Mouse (Mus musculus) lung, adult 10 weeks (tissue): Measurements from ENCODE around the gene Zfp318. TPM values are rescaled to one million over a fixed set of nuclear protein-coding genes. Genes with fewer than 3 reads are reported as not detected.

ENCODE experiments used
- polyA plus RNA-seq: library from polyadenylated mRNA; stranded (reverse); fragments of 350-450 nt; fragmentation: Illumina TruSeq; extraction: RNeasy Lipid Tissue Mini Kit (QIAGEN cat#74804); gene quantifications from one replicate; pipeline ENCODE4 v1.2.3, GENCODE M21; 2014; ENCODE audit warnings: low read depth, low replicate concordance; ENCODE audit not compliant: insufficient read depth

Zfp318 gene
- 2.9 TPM for polyA plus RNA-seq

DNA sequence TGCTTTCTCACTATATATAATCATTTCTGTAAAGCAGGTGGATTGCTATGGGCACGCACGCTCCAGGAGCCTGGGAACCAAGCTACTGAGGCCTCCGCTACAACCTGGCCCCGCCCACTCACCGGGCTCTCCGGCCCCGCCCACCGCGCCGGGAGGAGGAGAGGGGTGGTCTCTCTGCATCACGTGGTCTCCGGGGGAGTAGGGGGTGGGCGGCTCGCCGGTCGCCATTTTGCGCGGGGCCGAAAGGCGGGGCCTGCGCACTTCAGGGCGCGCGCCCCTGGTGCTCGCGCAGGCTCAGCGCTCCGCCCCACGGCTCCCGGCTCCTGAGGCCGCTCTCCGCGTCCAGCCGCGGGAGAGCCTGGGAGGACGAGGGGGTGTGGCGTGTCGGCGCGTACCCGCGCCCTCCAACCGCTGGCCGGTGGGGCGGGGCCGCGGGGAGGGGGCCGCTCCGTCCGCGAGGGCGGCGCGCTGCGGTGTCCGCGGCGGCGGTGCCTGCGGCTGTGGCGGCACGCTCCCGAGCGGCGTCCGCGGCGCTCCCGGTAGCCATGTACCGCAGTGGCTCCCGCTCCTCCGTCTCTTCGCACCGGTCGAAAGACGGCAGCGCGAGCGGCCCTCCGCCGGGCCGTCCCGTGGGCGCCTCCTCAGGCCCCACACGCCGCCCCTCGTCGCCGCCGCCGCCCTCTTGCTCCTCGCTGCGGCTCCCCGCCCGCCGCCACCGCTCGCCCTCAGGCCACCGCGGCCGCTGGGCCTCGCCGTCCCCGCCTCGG, at the start of gene Zfp318:
Gene Zfp318, plus strand, starts transcription at position 438 of the 767 bp plus-strand sequence.

DNA sequence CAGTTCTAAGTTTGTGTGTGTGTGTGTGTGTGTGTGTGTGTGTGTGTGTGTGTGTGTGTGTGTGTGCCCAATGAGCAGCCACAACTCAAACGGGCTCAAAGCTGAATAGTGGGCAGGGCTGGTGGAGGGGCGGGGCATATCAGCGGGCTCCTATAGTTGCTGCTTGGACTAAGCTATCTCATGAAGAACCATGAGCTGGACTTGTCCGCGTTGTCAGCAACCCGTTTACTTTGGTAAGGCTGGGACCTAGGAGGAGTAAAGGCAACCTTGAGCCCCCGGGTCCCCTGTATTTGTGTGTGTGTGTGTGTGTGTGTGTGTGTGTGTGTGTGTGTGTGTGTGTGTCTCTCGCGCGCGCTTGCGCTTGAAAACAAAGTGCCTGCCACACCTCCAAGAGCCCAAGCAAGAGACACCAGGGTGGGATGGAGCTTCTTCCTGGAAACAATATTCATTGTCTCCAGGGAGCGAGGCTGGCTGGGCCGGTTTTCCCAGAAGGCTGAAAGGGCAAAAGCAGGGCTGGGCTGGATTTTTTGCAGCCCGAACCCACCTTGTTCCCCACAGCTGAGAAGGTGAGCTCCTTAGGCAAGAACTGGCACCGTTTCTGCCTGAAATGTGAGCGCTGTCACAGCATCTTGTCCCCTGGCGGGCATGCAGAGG, 45.4 kb downstream of the Zfp318 start, which contains the start of gene Crip3:
Gene Crip3, plus strand, starts transcription at position 166 of the 654 bp plus-strand sequence.

DNA sequence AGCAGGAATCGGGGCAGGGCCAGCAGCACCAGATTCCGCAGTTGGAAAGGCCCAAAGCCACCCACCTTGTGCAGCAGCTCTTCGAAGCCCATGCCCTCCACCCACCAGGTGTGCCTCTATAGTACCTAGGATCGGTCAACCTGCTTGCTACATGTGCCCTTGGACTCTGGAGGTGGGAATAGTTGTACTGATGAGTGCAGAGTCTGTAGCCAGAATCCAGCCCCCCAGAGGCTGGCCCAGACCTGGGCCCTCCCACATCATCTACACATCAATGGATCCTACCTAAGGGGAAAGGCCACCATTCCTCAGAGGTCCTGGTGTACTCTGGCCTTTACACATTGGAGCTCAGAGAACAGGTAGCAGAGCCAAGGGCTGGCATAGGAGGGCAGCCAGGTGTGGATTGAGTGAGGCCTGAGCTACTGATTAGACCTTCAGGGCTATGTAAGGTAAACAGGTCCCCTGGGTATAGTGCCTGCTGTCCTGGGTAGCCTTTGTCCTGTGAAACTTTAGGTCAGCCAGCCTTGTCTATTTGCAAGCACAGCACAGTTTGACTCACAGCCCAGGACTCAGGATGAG, 54.9 kb downstream of the Zfp318 start, which contains the start of gene Slc22a7:
Gene Slc22a7, minus strand, starts transcription at position 160 of the 576 bp plus-strand sequence.

Other genes starting within 250 kb of the Zfp318 start
- 26.4 TPM for gene Rsph9, start 239.5 kb upstream of the Zfp318 start, polyA plus RNA-seq
- gene Mad2l1bp, start 230.2 kb upstream of the Zfp318 start, polyA plus RNA-seq: 18.3 TPM
- 35.6 TPM for gene Gtpbp2, start 222.7 kb upstream of the Zfp318 start, polyA plus RNA-seq
- gene Polh, start 181.1 kb upstream of the Zfp318 start, polyA plus RNA-seq: 4.1 TPM
- gene Xpo5, start 180.9 kb upstream of the Zfp318 start, polyA plus RNA-seq: 11.6 TPM
- gene Polr1c, start 135.7 kb upstream of the Zfp318 start, polyA plus RNA-seq: 50.4 TPM
- 85.3 TPM for gene Yipf3, start 135.7 kb upstream of the Zfp318 start, polyA plus RNA-seq
- gene Lrrc73, start 130.2 kb upstream of the Zfp318 start, polyA plus RNA-seq: 3.4 TPM
- gene Tjap1, start 100.7 kb upstream of the Zfp318 start, polyA plus RNA-seq: 10.1 TPM
- 0.30 TPM for gene Dlk2, start 86.3 kb upstream of the Zfp318 start, polyA plus RNA-seq
- gene Abcc10, start 55.4 kb upstream of the Zfp318 start, polyA plus RNA-seq: 2.1 TPM
- 1.1 TPM for gene Crip3, start 45.2 kb downstream of the Zfp318 start, polyA plus RNA-seq
- gene Slc22a7, start 54.7 kb downstream of the Zfp318 start, polyA plus RNA-seq: not detected
- not detected for gene Ttbk1, start 103.9 kb downstream of the Zfp318 start, polyA plus RNA-seq
- 1.7 TPM for gene Dnph1, start 113.0 kb downstream of the Zfp318 start, polyA plus RNA-seq
- gene Cul9, start 162.7 kb downstream of the Zfp318 start, polyA plus RNA-seq: 9.1 TPM
- 28.1 TPM for gene Srf, start 172.4 kb downstream of the Zfp318 start, polyA plus RNA-seq
- 21.3 TPM for gene Ptk7, start 245.8 kb downstream of the Zfp318 start, polyA plus RNA-seq